In the genomic region with DNA sequence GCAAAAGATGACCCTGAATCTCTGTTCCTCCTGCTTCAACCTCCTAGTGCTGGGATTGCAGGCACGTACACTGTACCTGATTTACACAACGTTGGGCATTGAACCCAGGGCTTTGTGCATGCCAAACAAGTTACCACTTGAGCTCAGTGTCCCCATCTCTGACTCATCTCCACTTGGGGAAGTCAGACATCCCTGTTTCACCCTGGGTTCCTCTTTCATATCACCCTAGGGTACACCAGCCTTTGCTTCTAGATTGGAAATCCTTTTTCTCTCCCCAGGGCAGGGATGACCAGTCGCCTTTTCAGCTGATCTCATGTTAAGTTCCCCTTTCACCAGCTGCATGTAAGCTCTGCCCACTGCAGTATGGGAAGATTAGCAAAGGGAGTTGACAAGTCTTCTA, we compare ENCODE assay signal across 18 mouse cellular contexts.
A peak's percentile ranks its signal among the peaks of the same experiment; 100 is the strongest.
DNase-seq lines count a peak whose midpoint lies in the region; ATAC-seq lines count a peak whose summit lies in the region.
"Had no signal": no experiment of that assay in that cellular context is flagged by ENCODE, and none has a peak within 500 bp of the region (broad histone marks: within the 10 kb centered on the region; RNA-seq: fewer than 3 reads in every experiment).

No protein-coding gene starts in this region.

- 43% methylated on average over 3 of the region's 3 CpGs for WGBS in liver, embryonic 15.5 days (ENCODE audit: insufficient replicate concordance)
- WGBS in liver, embryonic 12.5 days (ENCODE audit: insufficient replicate concordance): 56% methylated on average over 3 of the region's 3 CpGs
- WGBS in midbrain, embryonic 15.5 days: 83% methylated on average over 3 of the region's 3 CpGs

- no peaks in the 10 kb centered on the region for H3K4me1 ChIP-seq in liver, embryonic 15.5 days (replicated peaks)
- no peaks in the 10 kb centered on the region for H3K4me1 ChIP-seq in liver, embryonic 12.5 days
- no peaks in the 10 kb centered on the region for H3K4me1 ChIP-seq in midbrain, embryonic 15.5 days
- H3K4me1 ChIP-seq: heart, embryonic 15.5 days; limb, embryonic 12.5 days; neural tube, embryonic 15.5 days had no signal

- no peak overlapping the region for H3K4me3 ChIP-seq in liver, embryonic 15.5 days (replicated peaks)
- no peak overlapping the region for H3K4me3 ChIP-seq in liver, embryonic 12.5 days
- no peak overlapping the region for H3K4me3 ChIP-seq in midbrain, embryonic 15.5 days
- H3K4me3 ChIP-seq: heart, embryonic 15.5 days; left cerebral cortex, adult 2 months; limb, embryonic 12.5 days; neural tube, embryonic 15.5 days had no signal

- no peak overlapping the region for H3K27ac ChIP-seq in liver, embryonic 15.5 days (replicated peaks)
- no peak overlapping the region for H3K27ac ChIP-seq in liver, embryonic 12.5 days
- no peak overlapping the region for H3K27ac ChIP-seq in midbrain, embryonic 15.5 days
- H3K27ac ChIP-seq: heart, embryonic 15.5 days; hindbrain, embryonic 14.5 days; left cerebral cortex, adult 2 months; limb, embryonic 12.5 days; neural tube, embryonic 15.5 days had no signal

- no peak overlapping the region for H3K9ac ChIP-seq in liver, embryonic 15.5 days
- H3K9ac ChIP-seq in liver, embryonic 12.5 days: no peak overlapping the region
- no peak overlapping the region for H3K9ac ChIP-seq in midbrain, embryonic 15.5 days
- H3K9ac ChIP-seq: heart, embryonic 15.5 days; hindbrain, embryonic 14.5 days; limb, embryonic 12.5 days; neural tube, embryonic 15.5 days had no signal

- peak; percentile 44 for ATAC-seq in liver, embryonic 15.5 days (ENCODE audit: insufficient read depth)
- no peak for ATAC-seq in liver, embryonic 12.5 days
- ATAC-seq in erythroid progenitor cell, adult 5-6 weeks (replicated peaks; ENCODE audit: low FRiP score, poor library complexity, severe bottlenecking): no peak
- no peak for ATAC-seq in midbrain, embryonic 15.5 days (replicated peaks)
- ATAC-seq: activated CD4-positive, CD25-positive, alpha-beta regulatory T cell, adult 4 months; forebrain, embryonic 14.5 days; intestine, embryonic 16.5 days had no signal

- no peak overlapping the region for H3K4me2 ChIP-seq in liver, embryonic 15.5 days
- H3K4me2 ChIP-seq in liver, embryonic 12.5 days: no peak overlapping the region
- no peak overlapping the region for H3K4me2 ChIP-seq in midbrain, embryonic 15.5 days
- H3K4me2 ChIP-seq: heart, embryonic 15.5 days; hindbrain, embryonic 14.5 days; limb, embryonic 12.5 days; neural tube, embryonic 15.5 days had no signal

- peak; percentile 6 for DNase-seq in MEL-GATA-1-ER (ENCODE audit: extremely low read depth, low read depth)
- DNase-seq in c-Kit-positive CD71-negative TER-119-negative erythroid progenitor cells, embryonic 14.5 days (ENCODE audit: low read depth): peak; percentile 22
- peak; percentile 62 to 85 for DNase-seq in monocyte, adult 2 months (ENCODE audit: low read depth in 1 of 2, low spot score in 2 of 2)
- DNase-seq in layer of hippocampus, adult 9-10 months (ENCODE audit: low spot score): no peak
- DNase-seq: cerebellum, adult 11-12 months; kidney, postnatal 4 days had no signal

- no peaks in the 10 kb centered on the region for H3K27me3 ChIP-seq in liver, embryonic 15.5 days
- H3K27me3 ChIP-seq in liver, embryonic 12.5 days (replicated peaks): no peaks in the 10 kb centered on the region
- H3K27me3 ChIP-seq in midbrain, embryonic 15.5 days (replicated peaks): no peaks in the 10 kb centered on the region
- H3K27me3 ChIP-seq: heart, embryonic 15.5 days; limb, embryonic 12.5 days; neural tube, embryonic 15.5 days had no signal

- H3K9me3 ChIP-seq in liver, embryonic 15.5 days (replicated peaks): no peaks in the 10 kb centered on the region
- no peaks in the 10 kb centered on the region for H3K9me3 ChIP-seq in liver, embryonic 12.5 days (replicated peaks)
- no peaks in the 10 kb centered on the region for H3K9me3 ChIP-seq in midbrain, embryonic 15.5 days
- H3K9me3 ChIP-seq: heart, embryonic 15.5 days; limb, embryonic 12.5 days; neural tube, embryonic 15.5 days had no signal

- no peaks in the 10 kb centered on the region for H3K36me3 ChIP-seq in liver, embryonic 15.5 days (replicated peaks)
- H3K36me3 ChIP-seq in liver, embryonic 12.5 days: no peaks in the 10 kb centered on the region
- H3K36me3 ChIP-seq in midbrain, embryonic 15.5 days (replicated peaks): no peaks in the 10 kb centered on the region
- H3K36me3 ChIP-seq: heart, embryonic 15.5 days; limb, embryonic 12.5 days; neural tube, embryonic 15.5 days had no signal
